Mouse (Mus musculus): ENCODE measurements around the gene Pdcd2l. TPM values are rescaled to one million over a fixed set of nuclear protein-coding genes. Genes with fewer than 3 reads are reported as not detected.
"Not testable (repeated sequence)": the region's sequence is repeated elsewhere in the genome, so short reads cannot be mapped to it uniquely, and the experiment has no call there.

The Pdcd2l gene
- polyA plus RNA-seq, 1 experiment = 29.4 TPM

- TF ChIP-seq CTCF (IDR thresholded peaks at IDR 0.05; ENCODE audit: low read depth, low read length) (no peak), POLR2A (IDR thresholded peaks at IDR 0.05; ENCODE audit: borderline replicate concordance, low read depth, low read length) (no peak)
- peaks cover 27% of the 10 kb centered on the region for H3K4me1 ChIP-seq (ENCODE audit: control insufficient read depth, insufficient read depth, low read length)
- H3K4me3 ChIP-seq (ENCODE audit: insufficient read depth, low read length) = no peak overlapping the region
- peak overlapping the region; percentile 59 for H3K27ac ChIP-seq (ENCODE audit: insufficient read depth, low read depth, low read length)
Measured at GRCm38 (mm10) chr7:34189376-34189989, 7.0 kb downstream of the Pdcd2l start.

GRCm38 (mm10) chr7:34183794-34184193 lies 12.7 kb downstream of the Pdcd2l start:
- Histone ChIP-seq H3K4me1 (ENCODE audit: control insufficient read depth, insufficient read depth, low read length) (peaks cover 2% of the 10 kb centered on the region), H3K4me3 (ENCODE audit: insufficient read depth, low read length) (no peak overlapping the region), H3K27ac (ENCODE audit: insufficient read depth, low read depth, low read length) (no peak overlapping the region)
- TF ChIP-seq POLR2A (IDR thresholded peaks at IDR 0.05; ENCODE audit: borderline replicate concordance, low read depth, low read length) (no peak), CTCF (IDR thresholded peaks at IDR 0.05; ENCODE audit: low read depth, low read length) (no peak)

GRCm38 (mm10) chr7:34183356-34183755 lies 13.1 kb downstream of the Pdcd2l start:
- Histone ChIP-seq H3K4me1 (ENCODE audit: control insufficient read depth, insufficient read depth, low read length) (no peaks in the 10 kb centered on the region), H3K4me3 (ENCODE audit: insufficient read depth, low read length) (no peak overlapping the region), H3K27ac (ENCODE audit: insufficient read depth, low read depth, low read length) (no peak overlapping the region)
- no peak for TF ChIP-seq CTCF (IDR thresholded peaks at IDR 0.05; ENCODE audit: low read depth, low read length)
- TF ChIP-seq POLR2A (IDR thresholded peaks at IDR 0.05; ENCODE audit: borderline replicate concordance, low read depth, low read length) = no peak

GRCm38 (mm10) chr7:34176241-34176640 lies 20.2 kb downstream of the Pdcd2l start:
- H3K4me3 ChIP-seq (ENCODE audit: insufficient read depth, low read length); H3K27ac ChIP-seq (ENCODE audit: insufficient read depth, low read depth, low read length); H3K4me1 ChIP-seq (ENCODE audit: control insufficient read depth, insufficient read depth, low read length): not testable (repeated sequence)

- H3K27ac ChIP-seq (ENCODE audit: insufficient read depth, low read depth, low read length) = no peak overlapping the region
- no peak overlapping the region for H3K4me3 ChIP-seq (ENCODE audit: insufficient read depth, low read length)
- TF ChIP-seq POLR2A (IDR thresholded peaks at IDR 0.05; ENCODE audit: borderline replicate concordance, low read depth, low read length) = no peak
- H3K4me1 ChIP-seq (ENCODE audit: control insufficient read depth, insufficient read depth, low read length) = peaks cover 4% of the 10 kb centered on the region
Measured at GRCm38 (mm10) chr7:34172251-34172650, 24.2 kb downstream of the Pdcd2l start.

- TF ChIP-seq CTCF (IDR thresholded peaks at IDR 0.05; ENCODE audit: low read depth, low read length) = no peak
- no peak for TF ChIP-seq POLR2A (IDR thresholded peaks at IDR 0.05; ENCODE audit: borderline replicate concordance, low read depth, low read length)
- Histone ChIP-seq H3K27ac (ENCODE audit: insufficient read depth, low read depth, low read length) (peak within 1 kb of the TSS; percentile 31; the same call in 1 of the 2 replicates), H3K4me1 (ENCODE audit: control insufficient read depth, insufficient read depth, low read length) (peaks cover 4% of the 10 kb centered on the region), H3K4me3 (ENCODE audit: insufficient read depth, low read length) (peak within 1 kb of the TSS; percentile 95)
Measured at GRCm38 (mm10) chr7:34169454-34169853, 27.0 kb downstream of the Pdcd2l start, which contains the start of gene Uba2. Gene Uba2 (minus strand): TSS chr7:34169599.

- TF ChIP-seq CTCF (IDR thresholded peaks at IDR 0.05; ENCODE audit: low read depth, low read length) (no peak), POLR2A (IDR thresholded peaks at IDR 0.05; ENCODE audit: borderline replicate concordance, low read depth, low read length) (no peak)
- peaks cover 4% of the 10 kb centered on the region for H3K4me1 ChIP-seq (ENCODE audit: control insufficient read depth, insufficient read depth, low read length)
- peak overlapping the region; percentile 62 for H3K27ac ChIP-seq (ENCODE audit: insufficient read depth, low read depth, low read length)
- H3K4me3 ChIP-seq (ENCODE audit: insufficient read depth, low read length) = peak overlapping the region; percentile 95
Measured at GRCm38 (mm10) chr7:34168470-34169251, 27.8 kb downstream of the Pdcd2l start.

- Histone ChIP-seq H3K27ac (ENCODE audit: insufficient read depth, low read depth, low read length) (peak overlapping the region; percentile 62), H3K4me1 (ENCODE audit: control insufficient read depth, insufficient read depth, low read length) (peaks cover 4% of the 10 kb centered on the region), H3K4me3 (ENCODE audit: insufficient read depth, low read length) (peak overlapping the region; percentile 95)
- TF ChIP-seq CTCF (IDR thresholded peaks at IDR 0.05; ENCODE audit: low read depth, low read length) (no peak), POLR2A (IDR thresholded peaks at IDR 0.05; ENCODE audit: borderline replicate concordance, low read depth, low read length) (no peak)
Measured at GRCm38 (mm10) chr7:34167766-34168469, 28.5 kb downstream of the Pdcd2l start.

- H3K4me3 ChIP-seq (ENCODE audit: insufficient read depth, low read length) = no peak overlapping the region
- no peak for TF ChIP-seq POLR2A (IDR thresholded peaks at IDR 0.05; ENCODE audit: borderline replicate concordance, low read depth, low read length)
- peak; percentile 72 for TF ChIP-seq CTCF (IDR thresholded peaks at IDR 0.05; ENCODE audit: low read depth, low read length)
Measured at GRCm38 (mm10) chr7:34166850-34167249, 29.6 kb downstream of the Pdcd2l start.

GRCm38 (mm10) chr7:34165999-34166398 lies 30.5 kb downstream of the Pdcd2l start:
- Histone ChIP-seq H3K4me1 (ENCODE audit: control insufficient read depth, insufficient read depth, low read length) (peaks cover 4% of the 10 kb centered on the region), H3K4me3 (ENCODE audit: insufficient read depth, low read length) (no peak overlapping the region), H3K27ac (ENCODE audit: insufficient read depth, low read depth, low read length) (no peak overlapping the region)
- TF ChIP-seq CTCF (IDR thresholded peaks at IDR 0.05; ENCODE audit: low read depth, low read length) (no peak), POLR2A (IDR thresholded peaks at IDR 0.05; ENCODE audit: borderline replicate concordance, low read depth, low read length) (no peak)

More at GRCm38 (mm10) chr7:34166850-34167249, 29.6 kb downstream of the Pdcd2l start:
- H3K27ac ChIP-seq (ENCODE audit: insufficient read depth, low read depth, low read length) = no peak overlapping the region
- peaks cover 4% of the 10 kb centered on the region for H3K4me1 ChIP-seq (ENCODE audit: control insufficient read depth, insufficient read depth, low read length)

Measured in bone marrow macrophage, adult 2 months (primary cell).